In the genomic region with DNA sequence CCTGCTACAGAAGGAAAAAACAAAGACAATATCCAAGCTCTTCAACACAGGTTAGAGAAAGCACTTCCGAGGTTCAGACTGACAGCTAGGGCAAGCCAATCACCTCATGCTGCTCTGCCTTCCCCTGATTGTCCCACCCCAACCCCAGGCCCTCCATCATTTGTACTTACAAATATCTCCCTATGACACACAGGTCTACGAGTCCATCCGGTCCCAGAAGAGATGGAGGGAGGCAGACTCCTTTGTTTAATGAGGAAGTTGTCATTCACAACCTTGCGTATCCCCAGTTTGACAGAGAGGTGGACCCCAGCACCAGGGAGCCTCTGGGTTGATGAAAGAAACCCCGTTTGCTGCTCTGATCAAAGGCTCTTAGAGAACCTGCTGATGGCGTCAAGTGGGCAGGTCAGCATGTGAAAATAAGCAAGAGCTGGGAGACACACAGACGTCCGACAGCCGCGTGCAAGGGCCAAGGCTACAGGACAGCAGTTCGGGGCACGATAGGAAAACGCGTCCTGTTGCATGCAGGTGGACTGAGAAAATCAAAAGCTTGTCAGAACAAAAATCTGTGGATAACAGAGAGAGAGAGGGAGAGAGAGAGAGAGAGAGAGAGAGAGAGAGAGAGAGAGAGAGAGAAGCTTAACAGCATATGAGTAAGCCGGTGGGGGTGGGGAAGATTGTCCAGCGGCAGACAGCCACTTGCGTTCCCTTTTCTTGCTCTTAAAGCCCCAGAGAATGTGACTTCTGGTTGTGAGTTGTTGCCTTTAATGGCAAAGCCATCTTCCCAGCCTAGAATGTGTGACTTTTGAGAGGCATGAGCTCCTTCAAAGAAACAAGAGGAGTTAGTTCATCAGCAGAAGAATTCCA, we compare ENCODE assay signal across 8 mouse cellular contexts.
DNase-seq lines count a peak whose midpoint lies in the region; ATAC-seq and TF ChIP-seq lines count a peak whose summit lies in the region.

No protein-coding gene starts in this region.

- DNase-seq in lung, embryonic 14.5 days = no peak
- no peak for DNase-seq in lung, adult 2 months
- DNase-seq in embryonic facial prominence, embryonic 14.5 days (ENCODE audit: low spot score) = no peak
- no peak for DNase-seq in liver, embryonic 11.5 days (ENCODE audit: low spot score)
- DNase-seq in ovary, postnatal 14 days (ENCODE audit: low spot score) = no peak

- H3K4me2 ChIP-seq in lung, embryonic 14.5 days = peak overlapping the region; percentile 36
- no peak overlapping the region for H3K4me2 ChIP-seq in embryonic facial prominence, embryonic 14.5 days (ENCODE audit: low read depth, low read length)
- peak overlapping the region; percentile 18 for H3K4me2 ChIP-seq in liver, embryonic 11.5 days
- H3K4me2 ChIP-seq in stomach, embryonic 14.5 days (replicated peaks; ENCODE audit: low read depth, low read length) = no peak overlapping the region

- H3K27ac ChIP-seq in lung, embryonic 14.5 days (ENCODE audit: low read depth) = peak overlapping the region; percentile 73
- 0 out of 2 replicates have a peak overlapping the region, but pooled peaks have one; percentile 6 for H3K27ac ChIP-seq in embryonic facial prominence, embryonic 14.5 days (replicated peaks; ENCODE audit: low read depth, low read length)
- H3K27ac ChIP-seq in liver, embryonic 11.5 days (ENCODE audit: low read depth, low read length) = no peak overlapping the region
- H3K27ac ChIP-seq in stomach, embryonic 14.5 days (ENCODE audit: low read length) = peak overlapping the region; percentile 67

- H3K4me3 ChIP-seq in lung, embryonic 14.5 days (ENCODE audit: low read depth, low read length) = no peak overlapping the region
- no peak overlapping the region for H3K4me3 ChIP-seq in lung, adult 2 months (replicated peaks; ENCODE audit: extremely low read depth, low read depth, low read length)
- H3K4me3 ChIP-seq in embryonic facial prominence, embryonic 14.5 days (ENCODE audit: low read depth, low read length) = no peak overlapping the region
- no peak overlapping the region for H3K4me3 ChIP-seq in liver, embryonic 11.5 days (ENCODE audit: low read depth, low read length)
- H3K4me3 ChIP-seq in stomach, embryonic 14.5 days (ENCODE audit: low read depth, low read length) = no peak overlapping the region

- no peaks in the 10 kb centered on the region for H3K27me3 ChIP-seq in lung, embryonic 14.5 days (ENCODE audit: insufficient read depth, low read length)
- peaks cover 14% of the 10 kb centered on the region; the same call in 1 of the 2 replicates for H3K27me3 ChIP-seq in embryonic facial prominence, embryonic 14.5 days (replicated peaks; ENCODE audit: control insufficient read depth, insufficient read depth, low read length)
- H3K27me3 ChIP-seq in liver, embryonic 11.5 days (replicated peaks; ENCODE audit: control insufficient read depth, insufficient read depth, low read length) = no peaks in the 10 kb centered on the region
- no peaks in the 10 kb centered on the region for H3K27me3 ChIP-seq in stomach, embryonic 14.5 days (ENCODE audit: control insufficient read depth, insufficient read depth, low read length)

- H3K36me3 ChIP-seq in lung, embryonic 14.5 days (ENCODE audit: insufficient read depth) = no peaks in the 10 kb centered on the region
- no peaks in the 10 kb centered on the region for H3K36me3 ChIP-seq in embryonic facial prominence, embryonic 14.5 days (ENCODE audit: control insufficient read depth, insufficient read depth, low read length)
- H3K36me3 ChIP-seq in liver, embryonic 11.5 days (ENCODE audit: control insufficient read depth, insufficient read depth, low read length) = no peaks in the 10 kb centered on the region
- H3K36me3 ChIP-seq in stomach, embryonic 14.5 days (ENCODE audit: control insufficient read depth, insufficient read depth, low read length) = no peaks in the 10 kb centered on the region

- H3K9me3 ChIP-seq in lung, embryonic 14.5 days (ENCODE audit: low read depth, low read length) = no peaks in the 10 kb centered on the region
- no peaks in the 10 kb centered on the region for H3K9me3 ChIP-seq in embryonic facial prominence, embryonic 14.5 days (ENCODE audit: control insufficient read depth, low read length)
- no peaks in the 10 kb centered on the region for H3K9me3 ChIP-seq in liver, embryonic 11.5 days (ENCODE audit: control insufficient read depth, low read length)
- no peaks in the 10 kb centered on the region for H3K9me3 ChIP-seq in stomach, embryonic 14.5 days (ENCODE audit: control insufficient read depth, low read depth, low read length)

- H3K9ac ChIP-seq in lung, embryonic 14.5 days = peak overlapping the region; percentile 27; the same call in 1 of the 2 replicates
- H3K9ac ChIP-seq in embryonic facial prominence, embryonic 14.5 days (ENCODE audit: low read depth, low read length) = peak overlapping the region; percentile 34; the same call in 1 of the 2 replicates
- H3K9ac ChIP-seq in liver, embryonic 11.5 days (ENCODE audit: low read depth, low read length) = no peak overlapping the region
- no peak overlapping the region for H3K9ac ChIP-seq in stomach, embryonic 14.5 days (replicated peaks; ENCODE audit: low read depth, low read length)

- peaks cover 17% of the 10 kb centered on the region for H3K4me1 ChIP-seq in lung, embryonic 14.5 days (ENCODE audit: insufficient read depth)
- peaks cover 3% of the 10 kb centered on the region for H3K4me1 ChIP-seq in lung, adult 2 months (ENCODE audit: control insufficient read depth, insufficient read depth, low read length)
- H3K4me1 ChIP-seq in embryonic facial prominence, embryonic 14.5 days (ENCODE audit: control insufficient read depth, insufficient read depth, low read length) = peaks cover 20% of the 10 kb centered on the region
- H3K4me1 ChIP-seq in liver, embryonic 11.5 days (replicated peaks; ENCODE audit: control insufficient read depth, insufficient read depth, low read length) = peaks cover 7% of the 10 kb centered on the region; the same call in 1 of the 2 replicates
- H3K4me1 ChIP-seq in stomach, embryonic 14.5 days (ENCODE audit: control insufficient read depth, insufficient read depth, low read length) = peaks cover 29% of the 10 kb centered on the region

- no peak for ATAC-seq in lung, embryonic 14.5 days (ENCODE audit: insufficient read depth)
- ATAC-seq in embryonic facial prominence, embryonic 14.5 days (ENCODE audit: low read depth) = no peak
- no peak for ATAC-seq in liver, embryonic 11.5 days (replicated peaks; ENCODE audit: low FRiP score)
- ATAC-seq in stomach, embryonic 14.5 days (ENCODE audit: insufficient number of reproducible peaks, insufficient read depth, low FRiP score, low read depth) = no peak
- no peak for ATAC-seq in erythroblast, adult 5-6 weeks (replicated peaks; ENCODE audit: low FRiP score, poor library complexity, severe bottlenecking)
- no peak for ATAC-seq in cerebellum, adult (ENCODE audit: insufficient number of reproducible peaks, low FRiP score, low TSS enrichment)

- no peak for TF ChIP-seq POLR2A in lung, adult 2 months (IDR thresholded peaks at IDR 0.05; ENCODE audit: borderline replicate concordance, extremely low read depth, low read depth, low read length)

- WGBS in lung, embryonic 14.5 days = 18% methylated on average over 17 of the region's 17 CpGs
- 51% methylated on average over 17 of the region's 17 CpGs for WGBS in lung, adult 2 months
- WGBS in embryonic facial prominence, embryonic 14.5 days = 32% methylated on average over 17 of the region's 17 CpGs
- 33% methylated on average over 17 of the region's 17 CpGs for WGBS in liver, embryonic 11.5 days
- WGBS in stomach, embryonic 14.5 days = 42% methylated on average over 17 of the region's 17 CpGs

- TF ChIP-seq CTCF in lung, embryonic 14.5 days (IDR thresholded peaks at IDR 0.05; ENCODE audit: low read depth) = no peak
- TF ChIP-seq CTCF in lung, adult 2 months (IDR thresholded peaks at IDR 0.05; ENCODE audit: insufficient read depth, low read length) = no peak

Comparison
In these comparisons a context has a peak if more than half of its experiments do, and no peak if none do; other contexts are left out.
1. H3K4me2 ChIP-seq: peak in lung, embryonic 14.5 days (single experiment) and liver, embryonic 11.5 days (single experiment); none in embryonic facial prominence, embryonic 14.5 days (single experiment) and stomach, embryonic 14.5 days (single experiment).
2. H3K9ac ChIP-seq: peak in lung, embryonic 14.5 days (single experiment) and embryonic facial prominence, embryonic 14.5 days (single experiment); none in liver, embryonic 11.5 days (single experiment) and stomach, embryonic 14.5 days (single experiment).